Mouse (Mus musculus) intestine, embryonic 16.5 days (tissue): ENCODE data around the gene Rubcn. TPM values are rescaled to one million over a fixed set of nuclear protein-coding genes. Genes with fewer than 3 reads are reported as not detected.
"Not testable (repeated sequence)": the region's sequence is repeated elsewhere in the genome, so short reads cannot be mapped to it uniquely, and the experiment has no call there.

Experiments used
- ATAC-seq: fragments of 200-750 bp; cut with Nextera tagmentation; 2 replicates; pipeline ENCODE4 v1.8.0; 2017; ENCODE audit warnings: moderate TSS enrichment, moderate library complexity
- H3K27ac ChIP-seq: fragments of 300-500 bp; sonication (generic); 2 replicates; pipeline ENCODE4 v1.5.1; 2014; ENCODE audit warnings: mild to moderate bottlenecking, low read length
- H3K27me3 ChIP-seq: fragments of 300-500 bp; sonication (generic); replicated peaks from 2 replicates; pipeline ENCODE4 v1.6.1; 2014; ENCODE audit warnings: low read length, control low read depth, mixed read lengths; ENCODE audit not compliant: control insufficient read depth, insufficient read depth
- H3K36me3 ChIP-seq: fragments of 300-500 bp; sonication (generic); 2 replicates; pipeline ENCODE4 v1.6.1; 2014; ENCODE audit warnings: low read length, control low read depth; ENCODE audit not compliant: control insufficient read depth, insufficient read depth
- H3K4me1 ChIP-seq: fragments of 300-500 bp; sonication (generic); 2 replicates; pipeline ENCODE4 v1.6.1; 2014; ENCODE audit warnings: low read length, control low read depth, mixed read lengths; ENCODE audit not compliant: control insufficient read depth, insufficient read depth
- H3K4me2 ChIP-seq: fragments of 300-500 bp; sonication (generic); 2 replicates; pipeline ENCODE4 v1.6.1; 2014; ENCODE audit warnings: low read depth, low read length, control low read depth
- H3K4me3 ChIP-seq: fragments of 300-500 bp; sonication (generic); 2 replicates; pipeline ENCODE4 v1.5.1; 2014; ENCODE audit warnings: mild to moderate bottlenecking, low read length
- H3K9ac ChIP-seq: fragments of 300-500 bp; sonication (generic); 2 replicates; pipeline ENCODE4 v1.6.1; 2014; ENCODE audit warnings: low read depth, low read length
- H3K9me3 ChIP-seq: fragments of 300-500 bp; sonication (generic); 2 replicates; pipeline ENCODE4 v1.6.1; 2016; ENCODE audit warnings: low read length, control low read depth; ENCODE audit not compliant: control insufficient read depth
- WGBS: fragments of 180-500 bp; shearing (Covaris S2); extraction: QIAGEN DNeasy Blood & Tissue Kit; methylation state at CpG from one replicate; pipeline ENCODE4 v1.1.7; 2014; 5-methylcytosine and 5-hydroxymethylcytosine counted together
- polyA plus RNA-seq: library from polyadenylated mRNA; unstranded; fragments of >200 nt; fragmentation: Nextera tagmentation; extraction: Ambion mirVana; gene quantifications from 2 replicates; pipeline ENCODE4 v1.2.1, GENCODE M21; 2015

The Rubcn gene
- polyA plus RNA-seq = 15.3 and 16.0 TPM in 2 replicates

DNA sequence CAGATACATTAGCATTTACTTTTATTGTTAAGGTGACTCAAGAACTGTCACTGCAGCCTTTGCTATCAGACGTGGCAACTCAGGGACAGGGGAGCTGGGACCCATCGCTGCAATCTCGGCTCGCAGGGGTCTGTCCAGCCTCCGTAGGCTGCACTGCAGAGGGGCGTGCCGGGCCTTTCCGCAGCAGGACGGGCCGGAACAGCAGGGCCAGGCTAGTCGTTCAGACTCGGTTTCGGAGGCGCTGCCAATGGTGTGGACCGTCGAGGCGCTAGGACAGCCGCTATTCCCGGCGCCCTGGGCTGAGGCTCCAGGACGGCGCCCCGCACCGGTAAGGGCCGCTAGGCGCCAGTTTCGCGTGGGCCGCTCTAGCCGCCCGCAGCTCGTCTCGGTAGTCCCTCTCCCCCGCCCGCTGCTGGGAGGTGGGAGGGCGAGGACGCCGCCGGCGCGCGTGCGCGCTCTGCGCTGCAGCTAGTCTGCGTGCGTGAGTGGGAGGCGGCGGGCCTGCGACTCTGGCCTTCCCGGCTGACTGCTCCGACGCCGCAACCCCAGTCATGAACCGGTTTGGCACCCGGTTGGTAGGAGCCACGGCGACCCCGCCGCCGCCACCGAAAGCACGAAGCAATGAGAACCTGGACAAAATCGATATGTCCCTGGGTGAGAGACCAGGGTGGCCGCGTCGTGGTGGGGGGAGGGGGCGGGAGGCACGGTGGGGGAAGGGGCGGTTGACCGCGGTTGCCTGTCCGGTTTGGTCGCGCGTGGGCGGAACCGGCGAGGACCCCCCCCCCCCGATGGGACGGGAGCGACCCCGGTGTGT, at the start of gene Rubcn, which contains the start of gene Fyttd1:
Gene Rubcn (minus strand): TSS at position 424 of the 814 bp plus-strand sequence.
Gene Fyttd1 (plus strand): TSS at position 158 of the 814 bp plus-strand sequence.
- peak within 1 kb of the TSS; percentile 84 for H3K4me2 ChIP-seq
- no peaks in the 10 kb centered on the region for H3K36me3 ChIP-seq
- peak within 1 kb of the TSS; percentile 89 for H3K4me3 ChIP-seq
- H3K9me3 ChIP-seq = no peaks in the 10 kb centered on the region
- no peaks in the 10 kb centered on the region for H3K27me3 ChIP-seq
- peak within 1 kb of the TSS; percentile 92 for H3K27ac ChIP-seq
- under 1% methylated on average over 69 of the region's 83 CpGs for WGBS
- H3K4me1 ChIP-seq = peaks cover 18% of the 10 kb centered on the region
- peak within 1 kb of the TSS; percentile 91 for H3K9ac ChIP-seq
- ATAC-seq = peak; percentile 98

DNA sequence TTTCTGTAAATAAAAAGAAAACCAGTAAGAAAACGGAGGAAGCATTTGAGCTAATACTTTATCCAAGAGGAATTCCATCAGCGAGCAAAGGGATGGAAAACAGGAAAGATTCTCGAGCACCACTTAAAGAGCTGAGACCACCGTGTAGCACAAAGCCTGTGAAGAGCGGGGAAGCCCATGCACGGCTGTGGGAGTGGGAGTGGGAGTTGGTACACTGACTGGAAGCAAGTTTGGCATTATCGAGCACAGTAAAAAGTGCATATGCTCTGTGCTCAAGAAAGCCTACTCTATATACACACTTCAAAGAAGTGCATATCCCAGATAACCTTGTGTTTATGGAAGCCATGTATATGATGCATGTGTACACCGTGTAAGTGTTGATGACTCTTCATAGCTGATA, 49.5 kb upstream of the Rubcn start:
- ATAC-seq = no peak
- WGBS = 90% methylated on average over 8 of the region's 8 CpGs
- no peaks in the 10 kb centered on the region for H3K4me1 ChIP-seq
- H3K4me2 ChIP-seq = no peak overlapping the region
- no peaks in the 10 kb centered on the region for H3K36me3 ChIP-seq
- H3K27me3 ChIP-seq = no peaks in the 10 kb centered on the region
- no peaks in the 10 kb centered on the region for H3K9me3 ChIP-seq
- no peak overlapping the region for H3K27ac ChIP-seq
- no peak overlapping the region for H3K9ac ChIP-seq
- no peak overlapping the region for H3K4me3 ChIP-seq

DNA sequence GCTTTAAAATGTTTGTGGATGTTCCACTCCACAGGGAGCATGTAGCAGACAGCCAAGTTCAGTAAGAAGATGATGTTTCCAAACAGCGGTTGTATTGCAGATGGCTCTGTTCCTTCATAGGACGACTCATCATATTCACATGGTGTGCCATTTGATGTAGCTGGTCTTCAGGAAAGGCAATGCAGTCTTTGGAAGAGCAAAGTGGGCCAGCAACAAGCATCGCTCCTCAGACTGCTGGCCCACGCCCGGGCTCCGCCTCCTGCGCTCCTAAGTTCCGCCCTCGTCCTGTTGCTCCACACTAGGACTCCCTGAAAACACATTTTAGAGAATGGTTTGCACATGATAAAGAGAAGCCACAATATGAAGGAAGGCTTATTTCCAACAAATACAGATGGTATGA, 49.1 kb upstream of the Rubcn start:
- not testable (repeated sequence) for ATAC-seq, H3K27ac ChIP-seq
- WGBS = 93% methylated on average over 9 of the region's 9 CpGs

DNA sequence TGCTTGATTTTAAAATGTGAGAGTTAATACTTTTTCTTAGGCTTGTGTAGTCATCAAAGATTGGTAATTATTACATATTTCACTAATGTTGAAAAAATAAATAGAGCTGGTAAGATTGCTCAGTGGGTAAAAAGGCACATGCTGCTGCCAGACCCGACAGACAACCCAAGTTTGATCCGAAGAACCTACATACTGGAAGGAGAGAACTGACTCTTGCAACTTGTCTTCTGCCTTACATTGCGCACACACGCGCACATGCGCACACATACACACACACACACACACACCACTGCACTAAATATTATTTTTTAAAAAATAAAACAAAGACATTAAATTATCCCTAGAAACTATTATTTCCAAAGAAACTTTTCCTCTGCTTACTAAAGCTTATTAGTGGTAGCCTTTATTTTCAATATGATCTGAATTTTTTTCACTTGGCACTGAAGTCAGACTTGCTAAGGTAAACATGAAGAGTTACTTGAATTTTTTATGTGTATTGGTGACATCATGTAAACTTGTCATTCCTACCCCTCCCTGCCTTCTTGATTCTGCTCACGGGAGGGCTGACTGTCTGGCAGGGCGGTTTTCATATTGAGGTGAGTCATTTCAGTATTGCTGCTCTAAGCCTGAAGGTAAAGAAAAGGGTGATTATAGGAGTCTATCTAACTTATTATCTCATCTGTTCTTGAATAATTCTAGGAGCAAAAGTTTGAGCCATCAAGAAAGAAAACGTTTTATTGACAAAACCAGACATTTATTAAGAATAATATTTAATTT, 37.9 kb upstream of the Rubcn start:
- Histone ChIP-seq H3K9me3 (no peaks in the 10 kb centered on the region), H3K36me3 (no peaks in the 10 kb centered on the region), H3K4me1 (peaks cover 14% of the 10 kb centered on the region), H3K27ac (no peak overlapping the region), H3K27me3 (no peaks in the 10 kb centered on the region), H3K9ac (no peak overlapping the region), H3K4me3 (peak overlapping the region; percentile 27; the same call in 1 of the 2 replicates), H3K4me2 (peak overlapping the region; percentile 44)
- WGBS = 64% methylated on average over 9 of the region's 9 CpGs
- no peak for ATAC-seq

More for the DNA sequence above, 49.1 kb upstream of the Rubcn start:
- not testable (repeated sequence) for H3K4me1 ChIP-seq, H3K27me3 ChIP-seq, H3K4me3 ChIP-seq, H3K9ac ChIP-seq, H3K4me2 ChIP-seq, H3K36me3 ChIP-seq, H3K9me3 ChIP-seq

DNA sequence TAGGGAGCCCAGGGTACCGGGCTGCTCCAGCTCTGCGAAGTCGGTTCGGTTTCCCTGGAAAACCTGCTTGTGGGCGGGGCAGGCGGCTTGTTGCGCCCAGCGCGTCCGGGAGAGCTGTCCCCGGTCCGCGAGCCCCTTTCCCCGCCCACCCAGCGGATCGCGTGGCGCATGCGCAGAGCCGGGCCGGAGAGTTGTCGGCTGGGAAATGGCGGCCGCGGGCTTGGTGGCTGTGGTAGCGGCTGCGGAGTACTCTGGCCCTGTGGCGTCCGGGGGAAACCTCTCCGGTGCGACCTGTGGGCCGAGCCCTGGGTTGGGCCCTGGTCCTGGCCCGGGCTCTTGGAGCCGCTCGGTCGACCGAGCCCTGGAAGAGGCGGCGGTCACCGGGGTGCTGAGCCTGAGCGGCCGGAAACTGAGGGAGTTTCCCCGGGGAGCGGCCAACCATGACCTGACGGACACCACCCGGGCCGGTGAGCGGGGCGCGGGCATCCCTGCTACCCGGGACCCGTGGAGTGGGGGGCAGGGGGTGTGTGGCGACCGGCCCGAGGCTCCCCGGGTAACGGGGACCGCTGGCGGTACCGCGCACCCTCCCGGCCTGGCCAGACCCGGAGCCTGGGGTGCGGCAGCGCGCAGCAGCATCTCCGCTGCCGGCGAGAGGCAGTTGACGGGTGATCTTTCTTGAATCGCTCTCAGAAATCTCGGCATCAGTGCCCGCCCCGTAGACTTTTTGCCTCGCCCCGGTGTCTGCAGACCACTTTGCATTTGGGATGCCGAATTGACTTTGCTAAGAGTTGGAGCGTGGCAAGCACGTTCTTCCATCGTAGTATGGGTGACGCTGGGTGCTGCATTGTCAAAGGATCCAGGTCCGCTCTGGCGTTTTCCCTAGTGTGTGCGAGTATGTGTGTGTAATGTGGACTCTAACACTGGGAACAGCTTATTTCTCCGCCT, 36.6 kb upstream of the Rubcn start, which contains the start of gene Lrch3:
Gene Lrch3 (plus strand): TSS at position 164 of the 945 bp plus-strand sequence.
- H3K27ac ChIP-seq = peak within 1 kb of the TSS; percentile 81
- H3K36me3 ChIP-seq = no peaks in the 10 kb centered on the region
- WGBS = under 1% methylated on average over 83 of the region's 85 CpGs
- ATAC-seq = peak; percentile 95
- H3K27me3 ChIP-seq = no peaks in the 10 kb centered on the region
- peak within 1 kb of the TSS; percentile 98 for H3K4me3 ChIP-seq
- H3K4me1 ChIP-seq = peaks cover 14% of the 10 kb centered on the region
- H3K9me3 ChIP-seq = no peaks in the 10 kb centered on the region
- H3K9ac ChIP-seq = peak within 1 kb of the TSS; percentile 95
- peak within 1 kb of the TSS; percentile 88 for H3K4me2 ChIP-seq

DNA sequence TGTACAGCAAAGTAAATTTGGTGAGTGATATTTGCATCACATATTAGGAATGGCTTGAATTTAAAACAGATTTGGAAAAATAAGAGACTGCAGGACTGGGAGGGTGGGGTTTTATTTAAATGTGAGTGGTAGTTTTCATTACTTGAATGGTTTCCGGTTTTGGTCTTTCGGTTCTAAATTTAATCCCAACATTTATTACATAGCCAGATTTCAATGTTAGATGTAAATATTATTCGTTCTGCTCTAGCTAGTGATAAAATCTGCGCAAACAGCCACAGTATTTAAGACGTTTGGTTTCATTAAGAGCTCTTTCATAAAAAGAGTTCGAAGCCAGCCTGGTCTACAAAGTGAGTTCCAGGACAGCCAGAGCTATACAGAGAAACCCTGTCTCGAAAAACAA, 35.6 kb upstream of the Rubcn start:
- H3K9ac ChIP-seq = no peak overlapping the region; the same call in 1 of the 2 replicates
- no peaks in the 10 kb centered on the region for H3K27me3 ChIP-seq
- ATAC-seq = no peak
- peak overlapping the region; percentile 88; the same call in 1 of the 2 replicates for H3K4me2 ChIP-seq
- H3K4me1 ChIP-seq = peaks cover 14% of the 10 kb centered on the region
- peak overlapping the region; percentile 98; the same call in 1 of the 2 replicates for H3K4me3 ChIP-seq
- H3K36me3 ChIP-seq = no peaks in the 10 kb centered on the region
- H3K27ac ChIP-seq = no peak overlapping the region
- no peaks in the 10 kb centered on the region for H3K9me3 ChIP-seq
- 51% methylated on average over 7 of the region's 7 CpGs for WGBS

DNA sequence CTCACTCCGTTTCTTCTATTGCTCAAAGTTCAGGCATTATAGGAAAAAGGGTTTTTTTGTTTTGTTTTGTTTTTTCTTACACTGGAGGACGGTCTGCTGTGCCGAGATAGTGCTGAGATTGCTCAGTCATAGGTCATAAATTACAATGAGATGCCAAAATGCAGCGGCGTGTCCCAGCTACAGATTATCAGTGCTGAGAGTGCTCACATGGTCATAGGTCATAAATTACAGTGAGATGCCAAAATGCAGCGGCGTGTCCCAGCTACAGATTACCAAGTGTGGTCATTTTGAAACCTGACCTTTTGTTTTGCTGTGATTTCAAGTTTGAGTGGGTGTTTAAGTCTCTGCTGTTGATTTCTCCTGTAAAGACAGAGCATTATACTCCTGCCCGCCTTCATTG, 29.2 kb upstream of the Rubcn start:
- no peaks in the 10 kb centered on the region for H3K4me1 ChIP-seq
- no peak for ATAC-seq
- no peaks in the 10 kb centered on the region for H3K36me3 ChIP-seq
- H3K27me3 ChIP-seq = no peaks in the 10 kb centered on the region
- 54% methylated on average over 8 of the region's 8 CpGs for WGBS
- H3K4me3 ChIP-seq = no peak overlapping the region
- no peak overlapping the region for H3K4me2 ChIP-seq
- no peaks in the 10 kb centered on the region for H3K9me3 ChIP-seq
- H3K9ac ChIP-seq = no peak overlapping the region
- H3K27ac ChIP-seq = no peak overlapping the region

DNA sequence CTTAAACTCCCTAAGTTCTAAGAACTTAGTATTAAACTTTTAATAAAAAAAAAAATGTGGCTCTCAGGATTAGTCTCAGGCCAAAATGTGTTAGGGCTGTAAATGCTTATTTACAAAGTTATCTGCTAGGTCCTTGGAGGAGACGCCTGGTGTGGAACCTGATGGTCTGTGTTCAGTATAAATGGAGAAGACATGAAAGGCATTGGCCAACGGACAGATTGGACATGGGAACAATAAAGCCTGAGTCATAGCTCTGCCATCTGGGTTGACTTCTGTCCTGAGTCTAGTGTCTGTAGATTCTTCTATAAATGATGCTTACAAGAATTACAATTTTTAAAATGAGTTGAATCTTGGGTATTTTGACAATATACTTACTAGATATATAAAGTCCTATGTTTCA, 28.6 kb upstream of the Rubcn start:
- 69% methylated on average over 2 of the region's 2 CpGs for WGBS
- ATAC-seq = no peak
- no peaks in the 10 kb centered on the region for H3K4me1 ChIP-seq
- no peaks in the 10 kb centered on the region for H3K36me3 ChIP-seq
- no peak overlapping the region for H3K9ac ChIP-seq
- no peak overlapping the region for H3K4me2 ChIP-seq
- no peaks in the 10 kb centered on the region for H3K9me3 ChIP-seq
- H3K27ac ChIP-seq = no peak overlapping the region
- H3K27me3 ChIP-seq = no peaks in the 10 kb centered on the region
- no peak overlapping the region for H3K4me3 ChIP-seq
